Mouse (Mus musculus): Measurements from ENCODE around the gene Men1.
"Not testable (repeated sequence)": the region's sequence is repeated elsewhere in the genome, so short reads cannot be mapped to it uniquely, and the experiment has no call there.

The Men1 gene

DNA sequence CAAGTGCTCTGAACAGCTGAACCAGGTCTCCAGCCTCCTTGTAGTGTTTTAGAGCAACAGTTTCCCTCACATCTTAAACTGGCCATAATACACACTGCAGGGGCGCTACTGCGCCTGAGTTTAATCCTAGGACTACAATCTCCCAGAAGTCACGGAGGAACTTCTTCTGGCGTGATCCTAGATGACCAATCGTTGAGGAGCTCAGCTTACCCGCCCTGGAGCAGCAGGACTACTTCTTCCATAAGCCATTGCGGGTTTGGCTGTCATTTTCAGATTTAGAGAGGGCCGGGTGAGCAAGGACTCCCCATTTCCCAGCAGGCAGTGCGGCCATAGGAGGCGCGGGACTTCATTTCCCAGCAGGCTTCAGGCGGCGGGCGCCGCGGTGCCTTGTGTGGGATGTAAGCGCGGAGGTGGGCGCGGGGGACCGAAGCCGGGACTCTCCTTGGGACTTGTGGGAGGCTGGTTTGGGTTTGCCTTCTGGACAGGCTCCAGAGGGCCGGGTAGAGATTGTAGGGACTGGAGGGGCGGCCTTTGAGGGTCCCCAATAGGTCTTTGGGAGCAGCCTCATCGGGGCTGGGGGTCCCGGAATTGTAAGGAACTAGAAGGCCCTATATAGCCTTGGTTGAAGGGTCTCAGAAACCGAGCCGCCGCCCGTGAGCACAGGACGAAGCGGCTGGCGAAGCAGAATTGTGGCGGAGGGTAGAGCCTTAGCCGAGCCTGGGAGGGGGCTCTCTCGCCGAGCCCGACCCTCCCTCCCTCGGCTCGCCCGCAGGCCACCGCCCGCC, at the start of gene Men1:
Gene Men1 (plus strand): TSS at position 307 of the 785 bp plus-strand sequence.
- in situ Hi-C loops (cut with MseI, MboI) = loop anchor here in 1 of 2 experiments (5.0 kb wide), 1 partner anchor 73 kb away; no protein-coding TSS in a partner anchor

DNA sequence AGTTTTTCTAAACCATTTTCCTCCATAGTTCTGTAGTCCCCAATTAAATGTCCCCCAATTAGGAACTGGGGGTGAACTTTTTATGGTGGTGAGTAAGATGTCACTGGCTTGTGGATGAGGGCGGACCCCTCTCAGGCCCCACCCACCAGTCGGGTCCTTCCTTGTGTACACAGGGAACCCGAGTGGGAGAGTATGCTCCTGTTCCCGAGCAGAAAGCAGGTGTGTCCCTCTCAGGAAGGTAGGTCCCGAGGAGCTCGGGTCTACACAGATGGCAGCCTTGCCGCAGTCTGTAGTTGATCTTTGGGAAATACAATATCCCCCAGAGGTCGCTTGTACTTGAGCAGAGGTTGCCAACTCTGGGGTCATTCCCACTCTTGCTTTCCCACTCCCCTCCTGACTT, 49.6 kb upstream of the Men1 start:
- in situ Hi-C loops (cut with MseI, MboI) = no loop called here

DNA sequence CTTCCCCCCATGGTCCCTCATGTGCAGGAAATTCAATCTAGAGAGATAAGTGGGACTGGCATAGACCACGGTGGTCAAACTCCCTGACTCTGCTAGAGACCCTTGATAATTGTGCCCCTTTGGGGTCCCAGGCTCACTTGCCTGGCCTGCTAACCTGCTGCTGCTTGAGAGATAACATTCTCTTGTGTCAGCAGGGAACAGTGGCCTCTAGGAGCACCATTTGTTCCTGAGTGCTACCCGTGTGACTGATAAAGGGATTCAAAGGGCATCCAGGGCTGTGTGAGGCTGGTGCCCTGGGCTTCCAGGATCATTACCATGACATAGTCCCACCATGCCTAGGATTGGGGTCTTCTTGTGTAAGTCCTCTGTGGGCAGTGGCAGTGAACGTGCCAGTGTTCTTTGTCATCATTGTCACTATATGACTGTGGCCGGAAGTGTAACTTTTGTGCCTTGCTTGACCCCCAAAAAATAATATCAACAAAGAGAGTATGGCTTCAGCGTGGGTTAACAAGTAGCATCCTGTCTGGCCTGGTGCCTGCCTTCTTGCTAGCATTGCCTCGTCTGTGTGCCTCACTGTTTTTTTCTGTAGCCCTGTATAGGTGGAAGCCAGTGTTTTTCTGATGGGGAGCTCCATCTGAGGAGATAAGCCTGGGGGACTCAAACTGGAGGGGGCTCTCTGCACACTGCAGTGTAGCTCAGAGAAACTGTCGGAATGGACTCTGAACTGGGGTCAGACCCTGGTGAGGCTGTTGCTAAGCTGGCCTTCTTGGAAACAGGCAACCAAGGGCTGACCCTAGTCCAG, 48.9 kb upstream of the Men1 start:
- in situ Hi-C loops (cut with MseI, MboI) = no loop called here

- in situ Hi-C loops (cut with MseI, MboI) = no loop called here
Measured at GRCm38 (mm10) chr19:6286434-6287401, 48.1 kb upstream of the Men1 start.

DNA sequence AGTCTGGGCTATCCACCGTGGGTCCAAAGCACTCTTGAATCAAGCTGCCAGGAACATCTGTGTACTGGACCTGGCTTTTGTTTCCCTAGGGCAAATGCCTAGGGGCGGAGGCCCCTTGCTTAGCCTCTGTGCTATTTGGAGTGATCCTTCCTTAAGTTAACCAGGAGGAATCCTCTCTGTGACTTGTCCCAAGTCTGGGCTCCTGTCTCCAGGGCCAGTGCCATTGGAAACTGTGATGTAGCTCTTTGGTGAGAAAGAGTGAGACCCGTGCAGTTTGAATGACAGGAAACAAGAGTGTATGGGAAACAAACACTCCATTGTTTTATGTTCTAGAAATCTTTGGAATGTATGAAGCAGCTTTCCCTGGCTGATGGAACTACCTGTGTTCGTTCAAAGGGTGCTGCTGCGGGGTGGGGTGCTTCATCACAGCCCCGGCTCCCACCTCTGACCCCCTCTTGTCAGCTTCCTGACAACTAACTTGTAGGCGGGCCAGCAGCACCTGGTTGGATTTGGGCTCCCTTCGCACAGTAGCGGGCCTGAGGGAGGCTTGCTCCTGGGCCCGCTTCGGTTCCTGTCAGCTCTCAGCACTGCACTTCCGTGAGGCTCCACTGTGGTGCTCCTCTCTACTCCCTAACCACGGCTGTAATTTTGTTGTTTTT, 46.4 kb upstream of the Men1 start:
- in situ Hi-C loops (cut with MseI, MboI) = no loop called here

DNA sequence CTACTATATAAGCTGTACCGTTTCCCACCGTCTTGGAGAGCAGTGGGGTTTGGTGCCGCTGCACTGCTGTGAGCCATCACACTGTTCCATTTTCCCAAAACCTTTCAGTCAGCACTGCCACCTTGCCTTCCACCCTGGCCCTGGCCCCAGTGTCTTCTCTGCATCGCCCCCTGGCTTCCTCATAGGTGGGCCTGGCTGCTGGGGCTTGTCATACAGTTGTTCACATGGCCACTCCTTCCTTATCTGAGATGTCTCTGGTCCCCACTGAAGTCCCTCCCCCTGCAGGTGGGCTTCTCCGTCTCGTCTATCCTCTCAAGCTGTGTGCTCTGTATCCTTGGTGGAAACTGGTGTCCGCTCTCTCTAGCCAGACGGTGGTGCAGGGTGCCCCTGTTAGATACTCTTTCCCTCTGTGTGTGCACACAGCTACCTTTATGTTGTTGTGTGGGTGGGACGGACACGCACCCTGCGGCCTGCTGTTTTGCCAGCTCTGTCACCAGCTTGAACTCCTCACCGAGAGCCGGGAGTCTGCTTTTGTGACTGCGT, 45.0 kb upstream of the Men1 start:
- in situ Hi-C loops (cut with MseI, MboI) = no loop called here

DNA sequence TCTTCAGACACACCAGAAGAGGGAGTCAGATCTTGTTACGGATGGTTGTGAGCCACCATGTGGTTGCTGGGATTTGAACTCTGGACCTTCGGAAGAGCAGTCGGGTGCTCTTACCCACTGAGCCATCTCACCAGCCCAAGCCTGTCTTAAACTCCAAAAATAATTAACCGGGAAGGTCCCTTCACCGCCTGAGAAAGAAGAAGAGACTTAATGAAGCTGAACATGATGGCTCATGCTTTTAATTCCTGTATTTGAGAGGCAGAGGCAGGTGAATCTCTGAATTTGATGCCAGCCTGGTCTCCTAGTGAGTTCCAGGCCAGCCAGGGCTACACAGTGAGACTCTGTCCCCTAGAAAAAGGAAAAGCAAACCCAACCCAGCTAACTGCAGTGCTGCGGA, 44.1 kb upstream of the Men1 start:
- in situ Hi-C loops (cut with MseI, MboI) = not testable (repeated sequence)

DNA sequence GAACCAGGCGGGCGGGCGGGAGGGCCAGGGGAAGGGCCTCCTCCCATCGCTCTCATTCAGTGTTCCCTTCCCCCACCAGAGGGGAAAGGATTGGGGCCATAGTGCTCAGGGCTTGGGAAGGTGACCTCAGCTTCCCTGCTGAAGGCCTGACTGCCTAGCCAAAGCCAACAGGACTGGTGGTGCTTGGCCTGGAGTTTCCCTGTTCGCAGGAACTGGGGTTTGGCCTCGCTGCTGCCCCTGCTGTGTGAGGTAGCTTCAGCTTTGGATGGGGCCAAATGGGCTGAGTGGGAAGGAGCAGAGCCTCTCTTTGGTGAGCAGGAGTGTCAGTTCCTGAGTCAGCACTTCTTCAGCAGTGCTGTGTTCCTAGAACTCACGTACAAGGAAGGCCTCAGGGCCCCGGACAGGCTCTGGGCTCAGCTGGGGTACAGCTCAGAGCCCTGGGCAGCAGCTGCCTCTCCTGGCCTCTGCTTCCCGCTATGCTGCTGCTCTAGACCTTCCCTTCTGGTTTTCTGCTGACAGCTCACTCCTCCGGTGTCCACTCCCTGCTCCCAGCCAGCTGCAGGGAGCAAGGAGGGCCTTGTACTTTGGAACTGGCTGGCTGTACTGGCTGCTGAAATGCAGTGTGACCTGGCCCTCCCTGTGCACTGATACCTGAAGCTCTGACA, 43.5 kb upstream of the Men1 start:
- in situ Hi-C loops (cut with MseI, MboI) = no loop called here

GRCm38 (mm10) chr19:6292262-6292661, 42.5 kb upstream of the Men1 start:
- in situ Hi-C loops (cut with MseI, MboI) = no loop called here

- in situ Hi-C loops (cut with MseI, MboI) = no loop called here
Measured at GRCm38 (mm10) chr19:6294301-6294700, 40.5 kb upstream of the Men1 start.

DNA sequence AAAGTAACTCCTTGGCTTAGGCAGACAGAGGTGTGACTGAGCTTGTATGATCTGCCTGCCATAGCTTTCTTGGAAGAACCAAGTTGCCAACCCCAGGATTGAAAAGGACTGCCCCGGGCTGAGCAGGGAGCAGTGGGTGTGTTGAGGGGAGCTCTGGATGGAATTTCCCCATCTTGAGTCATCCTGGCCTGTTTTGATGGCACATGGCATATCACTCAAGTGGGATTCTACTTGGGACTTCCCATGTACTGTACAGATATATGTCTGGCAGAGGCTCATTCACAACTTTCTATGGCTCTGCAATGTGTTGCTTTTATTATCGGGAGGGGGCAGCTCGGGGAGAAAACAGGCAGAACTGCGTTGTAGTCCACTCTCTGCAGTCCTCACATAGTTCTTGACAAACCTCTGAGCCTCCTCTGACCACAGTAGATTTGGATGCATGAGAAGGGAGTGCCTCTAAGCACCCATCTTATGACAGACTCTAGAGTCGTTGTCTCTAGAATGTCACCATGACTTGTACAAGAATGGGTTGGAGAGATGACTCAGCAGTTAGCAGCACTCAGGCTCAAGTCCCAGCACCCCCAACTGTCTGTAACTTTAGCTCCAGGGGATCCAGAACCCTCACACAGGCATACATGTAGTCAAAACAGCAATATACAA, 38.1 kb upstream of the Men1 start:
- in situ Hi-C loops (cut with MseI, MboI) = no loop called here

- in situ Hi-C loops (cut with MseI, MboI) = no loop called here
Measured at GRCm38 (mm10) chr19:6297641-6298040, 37.1 kb upstream of the Men1 start.

DNA sequence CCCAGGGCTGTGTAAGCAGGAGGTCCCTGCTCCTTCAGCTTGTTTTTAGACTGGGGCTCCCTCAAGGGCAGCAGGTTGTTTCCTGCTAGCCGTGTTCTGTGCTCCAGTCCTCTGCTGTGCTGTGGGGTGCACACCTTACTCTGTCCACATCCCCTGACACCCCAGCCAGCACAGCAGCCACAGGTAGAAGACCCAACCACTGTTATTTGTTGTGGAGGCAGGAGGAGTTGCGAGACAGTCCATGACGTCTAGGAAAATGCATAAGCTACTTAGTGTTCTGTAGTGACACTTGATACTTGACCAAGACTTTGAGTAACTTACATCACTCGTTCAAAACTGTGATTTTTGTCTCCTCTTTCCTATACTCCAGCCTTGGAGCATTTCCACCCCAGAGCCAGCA, 35.8 kb upstream of the Men1 start:
- in situ Hi-C loops (cut with MseI, MboI) = no loop called here

DNA sequence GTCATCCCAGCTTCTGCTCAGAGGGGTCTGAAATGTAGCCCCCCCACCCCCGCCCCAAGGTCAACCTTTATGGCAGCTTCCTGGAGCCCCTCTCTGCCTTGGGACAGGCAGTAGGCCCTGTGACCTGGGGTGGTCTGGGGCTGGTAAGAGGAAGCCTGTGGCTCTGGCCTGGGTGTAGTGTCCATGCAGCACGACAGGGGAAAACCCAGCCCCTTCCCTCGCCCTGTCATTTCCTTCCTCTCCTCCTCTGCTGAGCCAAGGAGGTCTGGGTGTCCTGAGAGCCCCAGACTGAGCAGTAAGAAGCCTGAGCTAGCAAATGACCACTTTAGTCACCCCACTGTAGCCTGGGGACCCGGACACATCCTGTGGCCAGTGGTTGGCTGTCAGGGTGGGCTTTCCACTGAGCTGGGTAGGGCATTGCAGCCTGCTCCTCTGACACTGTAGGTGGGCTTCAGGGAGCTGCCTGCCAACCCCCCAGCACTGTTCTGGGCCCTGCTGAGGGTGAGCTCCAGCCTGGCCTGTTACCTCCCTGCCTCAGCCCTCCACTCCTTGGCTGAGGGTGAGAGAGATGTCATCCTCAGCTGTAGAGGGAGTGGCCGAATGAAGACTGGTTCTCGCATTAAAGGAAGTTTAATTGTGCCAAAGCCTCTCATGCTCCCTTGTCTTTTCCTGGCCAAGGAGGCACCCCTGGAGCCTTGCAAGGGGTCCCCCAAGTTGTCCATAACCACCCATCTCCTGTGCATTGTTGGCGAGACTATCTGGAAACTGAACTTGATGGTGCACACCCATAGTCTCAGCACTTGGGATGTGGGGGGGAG, 35.1 kb upstream of the Men1 start:
- in situ Hi-C loops (cut with MseI, MboI) = loop anchor here in 1 of 2 experiments (5.0 kb wide), 1 partner anchor 32 kb away; no protein-coding TSS in a partner anchor

- in situ Hi-C loops (cut with MseI, MboI) = loop anchor here in 1 of 2 experiments (5.0 kb wide), 1 partner anchor 33 kb away; no protein-coding TSS in a partner anchor
Measured at GRCm38 (mm10) chr19:6300402-6300841, 34.4 kb upstream of the Men1 start.

DNA sequence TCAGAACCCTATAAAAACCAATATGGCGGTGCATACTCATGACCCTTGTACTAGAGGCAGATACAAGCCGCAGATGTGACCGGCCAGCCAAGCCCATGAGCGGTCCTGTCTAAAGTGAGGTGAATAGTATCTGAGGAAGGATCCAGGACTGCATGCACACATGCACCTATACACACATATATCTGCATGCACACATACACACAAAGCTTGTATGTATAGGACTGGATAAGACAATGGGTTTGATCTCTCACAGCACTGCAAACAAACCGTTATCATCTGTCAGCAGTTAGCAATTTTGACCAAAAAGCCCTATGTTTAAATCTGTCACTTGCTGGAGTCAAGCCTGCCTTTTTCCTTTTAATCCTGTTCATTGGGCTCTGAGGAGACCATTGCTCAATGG, 32.7 kb upstream of the Men1 start:
- in situ Hi-C loops (cut with MseI, MboI) = loop anchor here in 1 of 2 experiments (5.0 kb wide), 1 partner anchor 35 kb away; no protein-coding TSS in a partner anchor

DNA sequence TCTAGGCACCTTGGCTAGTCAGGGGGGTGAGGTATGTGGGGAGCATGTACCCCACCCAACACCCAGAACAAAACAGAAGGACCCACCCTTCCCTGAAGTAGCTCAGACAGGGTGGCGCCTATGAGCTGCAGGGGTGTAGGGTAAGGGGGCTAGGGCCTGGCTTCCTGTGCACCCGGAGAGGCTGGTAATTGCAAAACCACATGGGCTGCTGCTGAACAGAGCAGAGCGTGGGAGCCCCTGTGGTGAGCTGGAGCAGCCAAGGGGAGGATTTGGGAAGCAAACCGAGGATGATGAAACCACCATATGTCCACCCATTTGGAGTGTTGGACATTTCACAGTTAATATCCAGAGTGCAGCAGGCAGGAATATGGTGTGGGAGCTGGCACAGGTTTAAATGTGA, 32.3 kb upstream of the Men1 start:
- in situ Hi-C loops (cut with MseI, MboI) = loop anchor here in 1 of 2 experiments (5.0 kb wide), 1 partner anchor 35 kb away; no protein-coding TSS in a partner anchor

GRCm38 (mm10) chr19:6303831-6304230, 30.9 kb upstream of the Men1 start:
- in situ Hi-C loops (cut with MseI, MboI) = loop anchor here in 1 of 2 experiments (5.0 kb wide), 1 partner anchor 37 kb away; no protein-coding TSS in a partner anchor

Data from mouse trophoblast stem cell (cell line).